Mouse (Mus musculus) lung, embryonic 14.5 days (tissue): ENCODE data around the gene Dclk2. TPM values are rescaled to one million over a fixed set of nuclear protein-coding genes. Genes with fewer than 3 reads are reported as not detected.
A peak's percentile ranks its signal among the peaks of the same experiment; 100 is the strongest.

Experiments used
- ATAC-seq: fragments of 200-750 bp; cut with Nextera tagmentation; 2 replicates; pipeline ENCODE4 v1.8.0; 2017; ENCODE audit warnings: mild to moderate bottlenecking, moderate TSS enrichment, moderate library complexity; ENCODE audit not compliant: insufficient read depth
- DNase-seq: peaks from one replicate; pipeline ENCODE4 v3.0.0-alpha.2; 2015
- H3K27ac ChIP-seq: fragments of 300-500 bp; sonication (generic); 2 replicates; pipeline ENCODE4 v1.5.1; 2014; ENCODE audit warnings: low read depth, mild to moderate bottlenecking, moderate library complexity
- H3K27me3 ChIP-seq: fragments of 300-500 bp; sonication (generic); 2 replicates; pipeline ENCODE4 v1.6.1; 2014; ENCODE audit warnings: low read length, control low read depth; ENCODE audit not compliant: insufficient read depth
- H3K36me3 ChIP-seq: fragments of 300-500 bp; sonication (generic); 2 replicates; pipeline ENCODE4 v1.6.1; 2014; ENCODE audit warnings: control low read depth; ENCODE audit not compliant: insufficient read depth
- H3K4me1 ChIP-seq: fragments of 300-500 bp; sonication (generic); 2 replicates; pipeline ENCODE4 v1.6.1; 2014; ENCODE audit warnings: antibody characterized with exemption, control low read depth; ENCODE audit not compliant: insufficient read depth
- H3K4me2 ChIP-seq: fragments of 300-500 bp; sonication (generic); 2 replicates; pipeline ENCODE4 v1.6.1; 2014; ENCODE audit warnings: mild to moderate bottlenecking
- H3K4me3 ChIP-seq: fragments of 300-500 bp; sonication (generic); 2 replicates; pipeline ENCODE4 v1.5.1; 2014; ENCODE audit warnings: low read depth, low read length
- H3K9ac ChIP-seq: fragments of 300-500 bp; sonication (generic); 2 replicates; pipeline ENCODE4 v1.6.1; 2014
- H3K9me3 ChIP-seq: fragments of 300-500 bp; sonication (generic); 2 replicates; pipeline ENCODE4 v1.6.1; 2016; ENCODE audit warnings: low read depth, low read length, control low read depth
- CTCF ChIP-seq: IDR thresholded peaks from 2 replicates; pipeline ENCODE4 v1.5.1; 2016; ENCODE audit warnings: antibody characterized with exemption, low read depth
- WGBS: fragments of 180-500 bp; shearing (Covaris S2); extraction: QIAGEN DNeasy Blood & Tissue Kit; methylation state at CpG from one replicate; pipeline ENCODE4 v1.1.7; 2014; 5-methylcytosine and 5-hydroxymethylcytosine counted together
- polyA plus RNA-seq: library from polyadenylated mRNA; unstranded; fragments of >200 nt; fragmentation: Nextera tagmentation; extraction: Ambion mirVana; gene quantifications from 2 replicates; pipeline ENCODE4 v1.2.1, GENCODE M21; 2014

The Dclk2 gene
- polyA plus RNA-seq, 1 experiment from 2014 or later = 8.2 TPM

GRCm38 (mm10) chr3:86852867-86853266, 67.8 kb downstream of the Dclk2 start:
- no peaks in the 10 kb centered on the region for H3K9me3 ChIP-seq
- TF ChIP-seq CTCF = no peak
- ATAC-seq (no peak), DNase-seq (no peak)
- WGBS = 60% methylated on average over 3 of the region's 3 CpGs
- no peaks in the 10 kb centered on the region for H3K27me3 ChIP-seq
- H3K36me3 ChIP-seq = no peaks in the 10 kb centered on the region
- peaks cover 2% of the 10 kb centered on the region; the same call in 1 of the 2 replicates for H3K4me1 ChIP-seq
- no peak overlapping the region for H3K9ac ChIP-seq
- H3K4me3 ChIP-seq = no peak overlapping the region
- no peak overlapping the region for H3K4me2 ChIP-seq
- H3K27ac ChIP-seq = no peak overlapping the region

DNA sequence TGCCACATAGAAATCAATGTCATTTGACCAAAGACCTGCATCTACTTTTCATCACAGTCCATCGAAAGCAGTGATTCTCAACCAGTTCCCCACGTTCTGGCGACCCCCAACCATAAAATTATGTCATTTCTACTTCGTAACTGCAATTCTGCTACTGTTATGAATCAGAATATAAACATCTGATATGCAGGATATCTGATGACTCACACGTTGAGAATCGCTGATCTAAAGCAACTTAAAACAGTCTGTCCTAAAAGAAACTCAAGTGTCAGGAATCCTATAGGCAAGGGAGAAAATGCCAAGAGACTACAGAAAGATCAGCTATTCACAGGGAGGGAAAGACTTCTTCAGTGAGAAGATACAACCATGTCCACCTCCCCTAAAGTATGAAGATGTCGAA, 69.5 kb downstream of the Dclk2 start:
- Histone ChIP-seq H3K36me3 (no peaks in the 10 kb centered on the region), H3K4me1 (peaks cover 2% of the 10 kb centered on the region; the same call in 1 of the 2 replicates), H3K27ac (no peak overlapping the region), H3K27me3 (no peaks in the 10 kb centered on the region), H3K9me3 (no peaks in the 10 kb centered on the region), H3K4me2 (no peak overlapping the region), H3K9ac (no peak overlapping the region), H3K4me3 (no peak overlapping the region)
- WGBS = 71% methylated on average over 7 of the region's 7 CpGs
- DNase-seq = no peak
- no peak for TF ChIP-seq CTCF
- ATAC-seq = no peak

- H3K27me3 ChIP-seq = no peaks in the 10 kb centered on the region
- H3K4me1 ChIP-seq = peaks cover 5% of the 10 kb centered on the region; the same call in 1 of the 2 replicates
- H3K4me2 ChIP-seq = no peak overlapping the region
- ATAC-seq (peak; percentile 82), DNase-seq (peak; percentile 64)
- 58% methylated on average over 10 of the region's 10 CpGs for WGBS
- no peak overlapping the region for H3K9ac ChIP-seq
- no peak overlapping the region for H3K27ac ChIP-seq
- TF ChIP-seq CTCF = no peak
- no peak overlapping the region for H3K4me3 ChIP-seq
- H3K36me3 ChIP-seq = no peaks in the 10 kb centered on the region
- H3K9me3 ChIP-seq = no peaks in the 10 kb centered on the region
Observed at GRCm38 (mm10) chr3:86850394-86851030, 70.1 kb downstream of the Dclk2 start.

GRCm38 (mm10) chr3:86849337-86849736, 71.3 kb downstream of the Dclk2 start:
- Histone ChIP-seq H3K9ac (no peak overlapping the region), H3K36me3 (no peaks in the 10 kb centered on the region), H3K4me1 (peaks cover 6% of the 10 kb centered on the region; the same call in 1 of the 2 replicates), H3K4me3 (no peak overlapping the region), H3K9me3 (no peaks in the 10 kb centered on the region), H3K27ac (no peak overlapping the region), H3K4me2 (no peak overlapping the region), H3K27me3 (no peaks in the 10 kb centered on the region)
- DNase-seq (no peak), ATAC-seq (no peak)
- TF ChIP-seq CTCF = no peak
- 77% methylated on average over 2 of the region's 2 CpGs for WGBS

DNA sequence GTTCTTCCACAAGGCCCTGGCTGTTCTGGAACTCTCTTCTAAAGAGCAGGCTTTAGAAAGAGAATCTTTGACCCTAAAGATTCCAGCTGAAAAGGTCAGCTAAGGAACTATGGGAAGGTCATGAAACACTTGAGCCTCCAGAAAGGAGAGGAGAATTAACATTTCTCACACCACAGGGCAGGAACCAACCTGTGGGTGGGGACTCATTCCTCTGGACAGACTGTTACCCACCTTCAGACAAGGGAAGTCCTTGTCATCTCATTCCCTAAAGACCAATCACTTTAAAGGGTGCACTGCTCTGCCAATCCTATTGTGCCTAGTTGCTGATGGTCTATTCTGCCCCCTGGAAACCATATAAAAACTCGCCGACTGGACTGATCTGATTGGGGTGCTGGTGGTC, 73.1 kb downstream of the Dclk2 start:
- 90% methylated on average over 2 of the region's 2 CpGs for WGBS
- Histone ChIP-seq H3K4me3 (no peak overlapping the region), H3K27me3 (no peaks in the 10 kb centered on the region), H3K9ac (no peak overlapping the region), H3K36me3 (no peaks in the 10 kb centered on the region), H3K27ac (no peak overlapping the region), H3K4me2 (no peak overlapping the region), H3K4me1 (peaks cover 6% of the 10 kb centered on the region; the same call in 1 of the 2 replicates), H3K9me3 (no peaks in the 10 kb centered on the region)
- TF ChIP-seq CTCF = no peak
- DNase-seq (no peak), ATAC-seq (no peak)

- H3K27me3 ChIP-seq = no peaks in the 10 kb centered on the region
- no peak overlapping the region for H3K4me2 ChIP-seq
- no peaks in the 10 kb centered on the region for H3K9me3 ChIP-seq
- no peak for TF ChIP-seq CTCF
- H3K4me3 ChIP-seq = no peak overlapping the region
- WGBS = 26% methylated on average over 4 of the region's 4 CpGs
- no peaks in the 10 kb centered on the region for H3K36me3 ChIP-seq
- ATAC-seq = no peak
- H3K4me1 ChIP-seq = peaks cover 4% of the 10 kb centered on the region; the same call in 1 of the 2 replicates
- H3K27ac ChIP-seq = no peak overlapping the region
- H3K9ac ChIP-seq = no peak overlapping the region
- DNase-seq = no peak
Observed at GRCm38 (mm10) chr3:86846036-86846435, 74.6 kb downstream of the Dclk2 start.

GRCm38 (mm10) chr3:86845578-86845977, 75.1 kb downstream of the Dclk2 start:
- no peaks in the 10 kb centered on the region for H3K36me3 ChIP-seq
- no peaks in the 10 kb centered on the region for H3K27me3 ChIP-seq
- H3K4me1 ChIP-seq = peaks cover 4% of the 10 kb centered on the region; the same call in 1 of the 2 replicates
- no peak overlapping the region for H3K9ac ChIP-seq
- ATAC-seq (no peak), DNase-seq (no peak)
- TF ChIP-seq CTCF = no peak
- no peak overlapping the region for H3K4me2 ChIP-seq
- H3K9me3 ChIP-seq = no peaks in the 10 kb centered on the region
- no peak overlapping the region for H3K4me3 ChIP-seq
- no peak overlapping the region for H3K27ac ChIP-seq
- 76% methylated on average over 1 of the region's 1 CpGs for WGBS
